Mouse (Mus musculus): ENCODE results near the gene Polr3e. TPM values are rescaled to one million over a fixed set of nuclear protein-coding genes. Genes with fewer than 3 reads are reported as not detected.
"Not testable (repeated sequence)": the region's sequence is repeated elsewhere in the genome, so short reads cannot be mapped to it uniquely, and the experiment has no call there.

The Polr3e gene
- total RNA-seq, 2 experiments from 2014 or later = 12.3 TPM

- intact Hi-C loops (cut with DNase I; ENCODE audit: low total_unique reads) = no loop called here
- DNase-seq = no peak
Measured at GRCm38 (mm10) chr7:120901701-120902100, 15.8 kb upstream of the Polr3e start.

- DNase-seq = no peak
- intact Hi-C loops (cut with DNase I; ENCODE audit: low total_unique reads) = no loop called here
Measured at GRCm38 (mm10) chr7:120902931-120903330, 14.6 kb upstream of the Polr3e start.

- DNase-seq; intact Hi-C loops (cut with DNase I; ENCODE audit: low total_unique reads): not testable (repeated sequence)
Measured at GRCm38 (mm10) chr7:120910172-120910571, 7.4 kb upstream of the Polr3e start.

DNA sequence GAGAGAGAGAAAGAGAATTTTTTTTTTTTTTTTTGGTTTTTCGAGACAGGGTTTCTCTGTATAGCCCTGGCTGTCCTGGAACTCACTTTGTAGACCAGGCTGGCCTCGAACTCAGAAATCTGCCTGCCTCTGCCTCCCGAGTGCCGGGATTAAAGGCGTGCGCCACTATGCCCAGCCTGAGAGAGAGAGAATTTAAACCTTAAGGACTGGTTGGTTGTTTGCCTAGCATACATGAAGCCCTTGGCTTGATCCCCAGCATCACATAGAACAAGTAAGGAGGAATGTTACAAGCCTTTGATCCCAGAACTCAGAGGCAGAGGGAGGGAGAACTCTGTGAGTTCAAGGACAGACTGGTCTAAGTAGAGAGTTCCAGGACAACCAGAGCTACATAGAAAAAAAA, 6.3 kb upstream of the Polr3e start:
- intact Hi-C loops (cut with DNase I; ENCODE audit: low total_unique reads); DNase-seq: not testable (repeated sequence)

GRCm38 (mm10) chr7:120913332-120913731, 4.2 kb upstream of the Polr3e start:
- no peak for DNase-seq
- intact Hi-C loops (cut with DNase I; ENCODE audit: low total_unique reads) = no loop called here

DNA sequence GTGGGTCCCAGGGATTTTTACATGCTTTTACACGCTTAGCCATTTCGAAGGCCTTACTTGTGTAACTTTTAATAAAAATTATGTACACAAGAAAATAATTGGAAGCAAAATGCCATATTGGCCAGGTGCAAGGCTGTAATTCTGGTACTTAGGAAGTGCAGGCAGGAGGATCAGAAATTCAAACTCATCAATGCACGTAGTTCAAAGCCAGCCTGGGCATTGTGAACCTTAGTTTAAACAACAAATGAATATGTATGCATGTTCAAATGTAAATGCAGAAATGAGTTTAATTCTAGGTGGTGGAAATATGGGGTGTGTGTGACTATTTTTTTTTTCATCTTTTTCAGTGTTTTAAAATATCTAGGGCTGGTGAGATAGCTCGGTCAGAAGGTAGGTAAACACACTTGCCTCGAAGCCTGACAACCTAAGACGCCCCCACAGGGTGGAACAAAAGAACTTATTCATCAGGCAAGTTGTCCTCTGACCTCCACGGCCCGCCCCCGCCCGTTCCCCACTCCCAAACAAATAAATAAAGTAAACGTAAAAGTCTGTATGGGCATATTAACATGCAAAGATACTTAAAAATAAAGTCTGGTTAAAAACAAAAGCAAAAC, 1.2 kb upstream of the Polr3e start:
- intact Hi-C loops (cut with DNase I; ENCODE audit: low total_unique reads) = loop anchor here (5.0 kb wide), 1 partner anchor 79 kb away; no protein-coding TSS in a partner anchor
- DNase-seq = no peak

DNA sequence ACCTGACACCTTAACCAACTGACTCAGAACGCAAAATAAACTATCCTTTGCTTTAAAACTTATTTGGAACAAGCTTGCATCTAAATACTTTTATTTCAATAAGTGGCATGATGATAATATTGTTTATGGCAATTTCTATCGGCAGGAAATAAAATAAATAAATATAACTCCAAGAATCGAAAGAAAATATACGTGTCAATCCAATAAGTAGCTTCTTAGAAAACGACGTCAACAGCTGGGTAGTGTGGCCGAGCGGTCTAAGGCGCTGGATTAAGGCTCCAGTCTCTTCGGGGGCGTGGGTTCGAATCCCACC, 309 bp upstream of the Polr3e start:
- no peak for DNase-seq
- intact Hi-C loops (cut with DNase I; ENCODE audit: low total_unique reads) = loop anchor here (5.0 kb wide), 1 partner anchor 80 kb away; no protein-coding TSS in a partner anchor

DNA sequence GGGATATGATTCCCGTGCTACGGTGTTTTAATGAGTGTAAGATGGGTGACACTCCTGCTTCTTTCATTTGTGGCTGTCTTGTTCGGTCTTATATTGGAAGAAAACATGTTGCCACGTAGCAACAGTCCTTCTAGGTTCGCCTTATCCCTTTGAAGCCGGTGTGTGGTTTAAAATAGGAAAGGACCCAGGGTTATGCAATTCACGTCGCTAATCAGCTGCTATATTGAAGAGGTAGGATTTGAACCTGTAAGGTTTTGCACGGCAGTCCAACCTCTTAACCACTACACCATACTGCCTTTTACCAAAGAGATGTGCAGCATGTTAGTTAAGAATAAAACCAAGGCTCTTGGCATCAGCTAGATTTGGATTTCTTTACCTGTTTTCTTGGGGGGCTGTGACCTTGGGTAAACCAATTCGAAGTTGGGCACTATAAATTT, 1.0 kb downstream of the Polr3e start:
- intact Hi-C loops (cut with DNase I; ENCODE audit: low total_unique reads) = loop anchor here (5.0 kb wide), 1 partner anchor 81 kb away; no protein-coding TSS in a partner anchor
- no peak for DNase-seq

DNA sequence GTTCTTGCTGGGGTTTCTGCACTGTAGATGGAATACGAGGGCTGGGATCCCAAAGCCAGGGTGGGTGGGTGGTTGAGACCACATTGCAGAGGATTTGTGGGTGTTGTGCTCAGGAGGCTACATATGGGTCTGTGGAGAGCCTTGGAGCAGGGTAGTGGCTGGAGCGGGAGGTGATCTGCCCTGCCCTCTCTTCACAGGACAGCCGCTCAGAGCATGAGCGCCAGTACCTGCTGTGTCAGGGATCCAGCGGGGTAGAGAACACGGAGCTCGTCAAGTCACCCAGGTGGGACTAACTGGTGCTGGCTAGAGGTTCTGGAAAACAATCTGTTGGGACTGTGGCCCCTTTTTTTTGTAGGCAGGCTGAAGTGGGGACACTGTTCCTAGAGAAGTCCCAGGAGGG, 15.6 kb downstream of the Polr3e start:
- intact Hi-C loops (cut with DNase I; ENCODE audit: low total_unique reads) = no loop called here
- no peak for DNase-seq

DNA sequence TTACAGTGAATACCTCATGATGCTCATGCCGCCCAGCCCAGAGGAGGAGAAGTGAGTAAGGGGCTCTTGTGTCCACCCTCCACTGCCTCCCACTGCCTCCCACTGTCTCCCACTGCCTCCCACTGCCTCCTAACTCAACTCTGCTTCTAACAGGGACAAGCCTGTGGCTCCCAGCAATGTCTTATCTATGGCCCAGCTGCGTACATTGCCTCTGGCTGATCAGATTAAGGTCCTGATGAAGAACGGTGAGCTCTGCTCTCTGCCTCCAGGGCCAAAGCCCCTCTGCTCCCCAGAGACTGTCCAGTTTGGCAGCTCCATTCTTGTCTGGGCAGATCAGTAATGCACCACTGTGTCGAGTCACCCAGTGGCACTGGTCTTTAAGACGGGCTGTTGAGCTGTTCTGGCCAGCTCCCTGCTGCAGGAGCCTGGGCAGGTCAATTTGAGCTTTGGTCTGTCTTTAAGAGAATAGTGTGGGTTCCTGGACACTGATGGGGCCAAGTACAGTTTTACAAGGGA, 16.2 kb downstream of the Polr3e start:
- intact Hi-C loops (cut with DNase I; ENCODE audit: low total_unique reads) = loop anchor here (2.0 kb wide), 1 partner anchor 187 kb away; no protein-coding TSS in a partner anchor
- DNase-seq = no peak

- intact Hi-C loops (cut with DNase I; ENCODE audit: low total_unique reads) = loop anchor here (2.0 to 5.0 kb wide), 2 partner anchors 128 to 186 kb away; no protein-coding TSS in a partner anchor
- DNase-seq = peak; percentile 26
Measured at GRCm38 (mm10) chr7:120934716-120935115, 17.2 kb downstream of the Polr3e start.

GRCm38 (mm10) chr7:120936522-120936921, 19.0 kb downstream of the Polr3e start:
- no peak for DNase-seq
- intact Hi-C loops (cut with DNase I; ENCODE audit: low total_unique reads) = loop anchor here (5.0 kb wide), 1 partner anchor 126 kb away; no protein-coding TSS in a partner anchor

- intact Hi-C loops (cut with DNase I; ENCODE audit: low total_unique reads) = loop anchor here (5.0 kb wide), 1 partner anchor 124 kb away; no protein-coding TSS in a partner anchor
- DNase-seq = no peak
Measured at GRCm38 (mm10) chr7:120938206-120938605, 20.7 kb downstream of the Polr3e start.

- intact Hi-C loops (cut with DNase I; ENCODE audit: low total_unique reads) = no loop called here
- DNase-seq = no peak
Measured at GRCm38 (mm10) chr7:120940343-120940742, 22.8 kb downstream of the Polr3e start.

GRCm38 (mm10) chr7:120941214-120941613, 23.7 kb downstream of the Polr3e start:
- DNase-seq = no peak
- intact Hi-C loops (cut with DNase I; ENCODE audit: low total_unique reads) = no loop called here

DNA sequence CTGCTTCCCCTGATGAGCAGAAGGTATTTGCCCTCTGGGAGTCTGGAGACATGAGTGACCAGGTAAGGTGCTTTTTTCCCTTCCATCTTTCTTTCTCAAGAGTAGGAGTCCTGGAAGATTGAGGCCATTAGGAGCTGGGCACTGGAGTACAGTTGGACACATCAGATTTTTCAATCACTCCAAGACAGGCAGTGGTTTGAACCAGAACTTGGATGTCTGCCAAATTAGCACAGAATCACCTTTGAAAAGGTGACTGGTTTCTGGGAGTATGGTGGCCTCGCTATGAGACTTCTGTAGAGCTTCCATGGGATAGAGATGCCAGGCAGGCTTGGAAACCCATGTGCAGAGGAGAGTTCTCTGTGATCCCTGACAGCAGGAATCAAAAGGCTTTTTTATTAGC, 25.0 kb downstream of the Polr3e start:
- no peak for DNase-seq
- intact Hi-C loops (cut with DNase I; ENCODE audit: low total_unique reads) = no loop called here

- no peak for DNase-seq
- intact Hi-C loops (cut with DNase I; ENCODE audit: low total_unique reads) = no loop called here
Measured at GRCm38 (mm10) chr7:120943936-120944509, 26.5 kb downstream of the Polr3e start.

GRCm38 (mm10) chr7:120953591-120953990, 36.0 kb downstream of the Polr3e start:
- DNase-seq; intact Hi-C loops (cut with DNase I; ENCODE audit: low total_unique reads): not testable (repeated sequence)

- intact Hi-C loops (cut with DNase I; ENCODE audit: low total_unique reads) = no loop called here
- DNase-seq = no peak
Measured at GRCm38 (mm10) chr7:120960116-120960515, 42.6 kb downstream of the Polr3e start.

DNA sequence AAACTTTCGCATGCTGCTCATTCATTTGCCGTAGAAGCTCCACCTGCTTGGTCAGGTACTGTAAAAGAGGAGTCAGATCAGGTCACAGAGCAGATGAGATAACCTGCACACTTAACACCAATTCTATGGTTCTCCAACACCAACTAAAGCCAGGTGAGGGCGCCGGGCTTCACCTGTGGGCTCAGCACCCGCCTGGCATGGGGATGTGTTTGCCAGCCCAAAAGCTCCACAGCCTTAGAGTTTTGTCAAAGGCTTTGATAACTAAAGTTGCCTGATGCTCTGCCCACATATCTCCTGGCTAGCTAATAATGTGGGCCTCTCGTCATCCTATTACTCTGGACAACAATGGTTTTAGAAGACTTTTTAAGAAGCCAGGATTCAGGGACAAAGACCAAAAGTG, 43.1 kb downstream of the Polr3e start:
- DNase-seq = no peak
- intact Hi-C loops (cut with DNase I; ENCODE audit: low total_unique reads) = no loop called here

DNA sequence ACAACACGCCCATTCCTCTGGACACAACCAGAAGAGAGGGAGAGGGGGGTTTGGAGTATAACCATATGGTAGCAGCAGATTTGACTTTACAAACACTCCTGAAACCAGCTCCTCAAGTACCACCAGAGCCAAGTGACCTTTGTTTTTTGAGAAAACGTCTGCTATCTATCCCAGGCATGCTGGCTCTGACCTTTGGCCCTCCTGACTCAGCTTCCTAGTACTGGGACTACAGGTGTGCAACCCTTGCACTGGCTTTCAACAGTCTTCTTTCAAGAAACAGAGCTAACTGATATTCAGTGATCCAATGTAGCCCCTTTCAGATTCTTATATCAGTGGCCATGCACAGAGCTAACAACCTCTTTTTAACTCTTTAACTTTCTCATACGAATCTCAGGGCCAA, 44.3 kb downstream of the Polr3e start:
- DNase-seq = no peak
- intact Hi-C loops (cut with DNase I; ENCODE audit: low total_unique reads) = no loop called here

Measured in gastrocnemius, postnatal 14 days (tissue).